Mouse (Mus musculus) lung, postnatal 0 days (tissue): ENCODE results near the gene Sds. TPM values are rescaled to one million over a fixed set of nuclear protein-coding genes. Genes with fewer than 3 reads are reported as not detected.
"Not testable (repeated sequence)": the region's sequence is repeated elsewhere in the genome, so short reads cannot be mapped to it uniquely, and the experiment has no call there.

Experiments used
- ATAC-seq: fragments of 200-750 bp; cut with Nextera tagmentation; 2 replicates; pipeline ENCODE4 v1.8.0; 2017; ENCODE audit warnings: moderate library complexity
- DNase-seq: peaks from one replicate; pipeline ENCODE4 v3.0.0-alpha.2; 2016; ENCODE audit warnings: low spot score
- H3K27ac ChIP-seq: fragments of 300-500 bp; sonication (generic); 2 replicates; pipeline ENCODE4 v1.5.1; 2014; ENCODE audit warnings: antibody characterized with exemption, mild to moderate bottlenecking, low read length, mixed read lengths
- H3K27me3 ChIP-seq: fragments of 300-500 bp; sonication (generic); replicated peaks from 2 replicates; pipeline ENCODE4 v1.6.1; 2014; ENCODE audit warnings: low read length, mixed read lengths; ENCODE audit not compliant: insufficient read depth
- H3K36me3 ChIP-seq: fragments of 300-500 bp; sonication (generic); 2 replicates; pipeline ENCODE4 v1.6.1; 2014; ENCODE audit warnings: low read length, mixed read lengths; ENCODE audit not compliant: insufficient read depth
- H3K4me1 ChIP-seq: fragments of 300-500 bp; sonication (generic); 2 replicates; pipeline ENCODE4 v1.6.1; 2014; ENCODE audit warnings: antibody characterized with exemption, low read depth, low read length, mixed read lengths; ENCODE audit not compliant: insufficient read depth
- H3K4me2 ChIP-seq: fragments of 300-500 bp; sonication (generic); replicated peaks from 2 replicates; pipeline ENCODE4 v1.6.1; 2014; ENCODE audit warnings: low read depth, mild to moderate bottlenecking, low read length, moderate library complexity, mixed read lengths
- H3K4me3 ChIP-seq: fragments of 300-500 bp; sonication (generic); 2 replicates; pipeline ENCODE4 v1.5.1; 2014; ENCODE audit warnings: low read depth, low read length
- H3K9ac ChIP-seq: fragments of 300-500 bp; sonication (generic); replicated peaks from 2 replicates; pipeline ENCODE4 v1.6.1; 2014; ENCODE audit warnings: low read depth, mild to moderate bottlenecking
- H3K9me3 ChIP-seq: fragments of 300-500 bp; sonication (generic); 2 replicates; pipeline ENCODE4 v1.6.1; 2016; ENCODE audit warnings: low read length, mixed read lengths
- CTCF ChIP-seq: IDR thresholded peaks from 2 replicates; pipeline ENCODE4 v1.5.1; 2016; ENCODE audit warnings: antibody characterized with exemption, mild to moderate bottlenecking
- EP300 ChIP-seq: IDR thresholded peaks from 2 replicates; pipeline ENCODE4 v1.6.1; 2016; ENCODE audit warnings: antibody characterized with exemption, mild to moderate bottlenecking, control low read depth
- WGBS: fragments of 180-500 bp; shearing (Covaris S2); extraction: QIAGEN DNeasy Blood & Tissue Kit; methylation state at CpG from one replicate; pipeline ENCODE4 v1.1.7; 2014; 5-methylcytosine and 5-hydroxymethylcytosine counted together
- polyA plus RNA-seq: library from polyadenylated mRNA; unstranded; fragments of >200 nt; fragmentation: Nextera tagmentation; extraction: Ambion mirVana; gene quantifications from 2 replicates; pipeline ENCODE4 v1.2.1, GENCODE M21; 2015

Gene Sds
- polyA plus RNA-seq, 1 experiment from 2014 or later: not detected

DNA sequence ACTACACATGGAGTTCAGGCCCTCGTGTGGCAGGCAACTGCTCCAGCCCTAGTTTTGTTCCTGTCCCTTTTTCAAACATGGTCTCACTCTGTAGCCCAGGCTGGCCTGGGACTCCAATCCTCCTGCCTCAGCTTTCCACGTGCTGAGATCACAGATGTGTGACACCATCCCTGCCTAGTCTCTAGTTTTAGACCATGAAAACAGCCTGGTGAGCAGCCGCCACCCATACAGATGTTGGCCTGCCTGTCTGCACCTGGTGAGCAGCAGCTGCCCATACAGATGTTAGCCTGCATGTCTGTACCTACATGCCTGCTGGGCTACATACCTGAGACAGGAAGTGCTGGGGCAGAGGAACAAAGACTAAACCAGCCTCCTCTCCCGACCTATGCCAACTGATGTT lies 22.9 kb downstream of the Sds start:
- ATAC-seq: no peak
- H3K36me3 ChIP-seq: 0 out of 2 replicates have a peak, but pooled peaks cover 3% of the 10 kb centered on the region
- no peak for TF ChIP-seq CTCF
- TF ChIP-seq EP300: no peak
- no peaks in the 10 kb centered on the region for H3K9me3 ChIP-seq
- WGBS: 67% methylated on average over 4 of the region's 4 CpGs
- DNase-seq: no peak
- H3K4me1 ChIP-seq: peaks cover 6% of the 10 kb centered on the region; the same call in 1 of the 2 replicates
- H3K4me2 ChIP-seq: no peak overlapping the region
- H3K27ac ChIP-seq: no peak overlapping the region
- no peaks in the 10 kb centered on the region for H3K27me3 ChIP-seq
- H3K9ac ChIP-seq: no peak overlapping the region
- H3K4me3 ChIP-seq: no peak overlapping the region

DNA sequence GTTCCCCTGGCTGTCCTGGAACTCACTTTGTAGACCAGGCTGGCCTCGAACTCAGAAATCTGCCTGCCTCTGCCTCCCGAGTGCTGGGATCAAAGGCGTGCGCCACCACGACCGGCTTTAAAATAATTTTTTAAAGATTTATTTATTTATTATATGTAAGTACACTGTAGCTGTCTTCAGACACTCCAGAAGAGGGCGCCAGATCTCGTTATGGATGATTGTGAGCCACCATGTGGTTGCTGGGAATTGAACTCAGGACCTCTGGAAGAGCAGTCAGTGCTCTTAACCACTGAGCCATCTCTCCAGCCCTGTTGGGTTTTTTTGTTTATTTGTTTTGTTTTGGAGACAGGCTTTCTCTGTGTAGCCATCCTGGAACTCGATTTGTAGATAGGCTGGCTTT lies 24.3 kb downstream of the Sds start:
- not testable (repeated sequence) for H3K9me3 ChIP-seq, ATAC-seq, H3K36me3 ChIP-seq, DNase-seq, H3K27me3 ChIP-seq, H3K27ac ChIP-seq, H3K9ac ChIP-seq, H3K4me2 ChIP-seq, H3K4me1 ChIP-seq, H3K4me3 ChIP-seq
- 84% methylated on average over 9 of the region's 9 CpGs for WGBS

DNA sequence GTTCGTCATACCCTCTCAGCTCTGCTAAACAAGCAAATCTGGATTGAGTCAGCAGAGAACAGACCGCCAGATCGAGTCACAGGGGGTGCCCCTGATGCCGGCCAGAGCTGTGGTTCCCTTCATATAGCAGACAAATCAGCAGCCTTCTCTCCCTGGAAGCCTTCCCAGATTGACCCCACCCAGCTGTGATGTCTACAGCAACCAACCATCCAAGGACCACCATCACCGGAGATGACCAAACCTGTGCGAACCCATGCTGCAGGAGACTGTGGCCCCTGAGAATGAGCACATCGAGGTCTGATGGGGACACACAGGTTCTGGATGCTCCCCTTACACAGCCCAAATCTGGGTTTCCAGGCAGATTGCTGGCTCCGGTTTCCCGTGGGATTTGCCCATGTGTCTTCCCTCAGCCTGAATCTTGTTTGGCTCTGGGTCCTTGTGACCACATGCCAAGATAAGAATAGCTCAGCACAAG lies 25.9 kb downstream of the Sds start:
- WGBS: 60% methylated on average over 9 of the region's 9 CpGs
- H3K9ac ChIP-seq: peak overlapping the region; percentile 84; the same call in 1 of the 2 replicates
- DNase-seq (no peak), ATAC-seq (no peak)
- H3K4me2 ChIP-seq: peak overlapping the region; percentile 98; the same call in 1 of the 2 replicates
- H3K27ac ChIP-seq: no peak overlapping the region
- no peaks in the 10 kb centered on the region for H3K36me3 ChIP-seq
- no peak overlapping the region for H3K4me3 ChIP-seq
- no peaks in the 10 kb centered on the region for H3K9me3 ChIP-seq
- peaks cover 6% of the 10 kb centered on the region; the same call in 1 of the 2 replicates for H3K4me1 ChIP-seq
- TF ChIP-seq EP300: no peak
- no peaks in the 10 kb centered on the region for H3K27me3 ChIP-seq

DNA sequence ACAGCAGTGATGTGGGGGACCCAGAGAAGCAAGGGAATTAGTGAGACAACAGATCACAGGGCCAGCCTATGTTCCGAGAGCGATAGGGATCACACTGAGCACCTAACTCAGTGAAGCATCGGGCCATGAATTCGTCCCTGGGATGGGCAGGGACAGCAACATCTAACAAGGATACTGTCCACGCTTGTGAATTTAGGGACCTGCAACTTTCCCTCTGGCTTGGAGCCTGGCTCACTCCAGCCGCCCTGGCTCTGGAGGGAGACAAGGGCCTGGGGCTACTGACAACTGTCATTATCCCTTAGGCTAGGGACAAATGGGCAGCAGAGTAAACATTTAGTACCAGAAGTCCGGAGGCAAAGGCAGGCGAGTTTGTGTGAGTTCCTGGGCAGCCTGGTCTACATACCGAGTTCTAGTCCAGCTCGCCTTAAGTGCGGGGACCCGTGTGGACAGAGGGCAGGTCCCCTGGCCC lies 26.4 kb downstream of the Sds start:
- WGBS: 7% methylated on average over 12 of the region's 12 CpGs
- no peak for TF ChIP-seq CTCF
- TF ChIP-seq EP300: no peak
- H3K4me1 ChIP-seq: peaks cover 6% of the 10 kb centered on the region; the same call in 1 of the 2 replicates
- no peaks in the 10 kb centered on the region for H3K9me3 ChIP-seq
- H3K9ac ChIP-seq: peak overlapping the region; percentile 84
- H3K27ac ChIP-seq: no peak overlapping the region
- DNase-seq: no peak
- peak overlapping the region; percentile 98 for H3K4me2 ChIP-seq
- H3K27me3 ChIP-seq: no peaks in the 10 kb centered on the region
- peak overlapping the region; percentile 68 for H3K4me3 ChIP-seq
- no peak for ATAC-seq
- H3K36me3 ChIP-seq: no peaks in the 10 kb centered on the region

DNA sequence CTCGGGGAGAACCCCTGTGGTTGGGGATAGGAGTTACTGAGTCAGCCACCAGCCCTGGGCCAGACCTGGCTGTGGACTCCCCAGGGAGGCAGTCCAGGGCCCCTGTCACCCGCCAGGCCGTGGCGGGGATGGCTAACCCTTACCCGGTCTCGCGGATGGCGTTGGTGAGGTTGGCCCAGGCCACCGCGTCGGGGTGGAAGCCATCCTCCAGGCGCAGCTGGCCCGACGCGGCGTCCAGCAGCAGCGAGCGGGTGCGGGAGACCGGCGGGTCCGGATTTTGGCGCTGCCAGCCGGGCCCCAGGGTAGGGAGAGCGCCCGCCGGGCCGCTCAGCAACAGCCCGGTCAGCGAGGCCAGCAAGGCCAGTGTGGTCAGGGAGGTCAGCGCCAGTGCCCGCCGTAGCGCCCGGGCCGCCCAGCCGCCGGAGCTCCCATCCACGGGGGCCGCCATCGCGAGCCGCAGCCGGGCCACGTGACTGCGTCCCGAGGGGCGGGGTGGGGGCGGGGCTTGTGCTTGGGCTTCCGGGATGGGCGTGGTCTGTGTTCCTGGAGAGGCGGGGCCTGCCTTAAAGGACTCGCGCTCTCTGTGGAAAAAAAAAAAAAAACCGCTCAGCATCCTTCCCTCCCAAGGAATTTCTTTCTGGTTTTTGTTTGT lies 26.9 kb downstream of the Sds start, which contains the start of gene Plbd2:
Gene Plbd2 (minus strand): TSS at position 482 of the 652 bp plus-strand sequence.
- Histone ChIP-seq H3K27me3 (no peaks in the 10 kb centered on the region), H3K36me3 (no peaks in the 10 kb centered on the region), H3K27ac (0 out of 2 replicates have a peak within 1 kb of the TSS, but pooled peaks have one; percentile 15), H3K9ac (peak within 1 kb of the TSS; percentile 84), H3K4me2 (peak within 1 kb of the TSS; percentile 98), H3K4me1 (peaks cover 6% of the 10 kb centered on the region; the same call in 1 of the 2 replicates), H3K9me3 (no peaks in the 10 kb centered on the region), H3K4me3 (peak within 1 kb of the TSS; percentile 68)
- TF ChIP-seq CTCF: no peak
- TF ChIP-seq EP300: no peak
- ATAC-seq: peak; percentile 87
- DNase-seq: peak; percentile 93
- WGBS: under 1% methylated on average over 31 of the region's 55 CpGs

DNA sequence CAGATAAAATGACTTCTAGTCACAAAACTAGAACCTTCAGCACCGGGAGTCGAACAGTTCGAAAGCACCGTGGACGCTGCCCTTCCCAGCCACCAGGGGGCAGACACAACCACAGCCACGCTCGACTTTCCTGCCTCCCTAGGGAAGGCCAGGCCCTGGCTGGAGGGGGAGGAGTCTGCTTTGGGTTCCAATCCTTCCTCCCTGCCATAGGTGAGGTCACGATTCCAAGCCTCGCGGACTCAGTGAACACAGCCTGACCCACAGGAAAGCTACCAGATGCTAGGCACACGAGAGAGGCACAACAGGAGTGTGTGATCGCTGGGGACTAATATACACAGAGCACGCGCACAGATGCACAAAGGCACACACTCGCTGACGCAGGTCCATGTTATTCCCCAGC lies 29.0 kb downstream of the Sds start:
- Histone ChIP-seq H3K4me1 (peaks cover 6% of the 10 kb centered on the region; the same call in 1 of the 2 replicates), H3K4me2 (no peak overlapping the region), H3K27ac (no peak overlapping the region), H3K36me3 (no peaks in the 10 kb centered on the region), H3K27me3 (no peaks in the 10 kb centered on the region), H3K9ac (no peak overlapping the region), H3K9me3 (no peaks in the 10 kb centered on the region), H3K4me3 (no peak overlapping the region)
- ATAC-seq (peak; percentile 45), DNase-seq (peak; percentile 79)
- TF ChIP-seq CTCF: peak; percentile 98
- TF ChIP-seq EP300: no peak
- WGBS: 20% methylated on average over 16 of the region's 16 CpGs
